Mouse (Mus musculus): ENCODE measurements around the gene Olfr715b. TPM values are rescaled to one million over a fixed set of nuclear protein-coding genes. Genes with fewer than 3 reads are reported as not detected.
"Not testable (repeated sequence)": the region's sequence is repeated elsewhere in the genome, so short reads cannot be mapped to it uniquely, and the experiment has no call there.

Gene Olfr715b
- not detected for total RNA-seq (2021)
- long read RNA-seq, experiment 1, result 0 reads
- long read RNA-seq, experiment 2, result 0 reads

GRCm38 (mm10) chr7:107110269-107110668 lies at the start of gene Olfr715b:
Gene Olfr715b, minus strand, starts transcription at chr7:107110369.
- DNase-seq (ENCODE audit: low spot score in 2 of 2), result not testable (repeated sequence)

GRCm38 (mm10) chr7:107138027-107138426 lies 27.9 kb upstream of the Olfr715b start, which contains the start of gene Olfr716:
Gene Olfr716, plus strand, starts transcription at chr7:107138327.
- DNase-seq (ENCODE audit: low spot score in 2 of 2), result not testable (repeated sequence)

- DNase-seq (ENCODE audit: low spot score in 2 of 2), result not testable (repeated sequence)
Observed at GRCm38 (mm10) chr7:107130983-107131382, 20.8 kb upstream of the Olfr715b start, which contains the start of gene Olfr715. Gene Olfr715, minus strand, starts transcription at chr7:107131083.

DNA sequence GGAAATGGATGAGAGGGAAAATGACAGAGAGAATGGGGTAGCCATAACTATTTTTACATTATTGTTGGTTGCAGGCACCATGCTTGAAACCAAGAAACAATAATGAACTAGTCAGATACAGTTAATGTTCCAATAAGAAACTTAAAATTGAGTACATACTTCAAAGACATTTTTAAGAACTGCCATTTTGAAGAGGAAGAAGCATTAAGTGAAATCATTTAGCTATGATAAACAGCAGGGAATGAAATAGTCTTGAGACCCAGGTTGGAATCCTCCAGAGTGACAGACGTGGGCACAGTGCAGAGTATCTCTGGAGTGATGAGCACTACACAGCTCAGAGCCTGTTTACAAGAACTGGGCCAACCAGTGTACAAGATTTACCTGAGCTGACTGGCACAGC lies 17.2 kb downstream of the Olfr715b start, which contains the start of gene Olfr17:
Olfr17 (plus strand) TSS at position 301 of the 400 bp plus-strand sequence.
- no peak for DNase-seq (ENCODE audit: low spot score in 2 of 2)

DNA sequence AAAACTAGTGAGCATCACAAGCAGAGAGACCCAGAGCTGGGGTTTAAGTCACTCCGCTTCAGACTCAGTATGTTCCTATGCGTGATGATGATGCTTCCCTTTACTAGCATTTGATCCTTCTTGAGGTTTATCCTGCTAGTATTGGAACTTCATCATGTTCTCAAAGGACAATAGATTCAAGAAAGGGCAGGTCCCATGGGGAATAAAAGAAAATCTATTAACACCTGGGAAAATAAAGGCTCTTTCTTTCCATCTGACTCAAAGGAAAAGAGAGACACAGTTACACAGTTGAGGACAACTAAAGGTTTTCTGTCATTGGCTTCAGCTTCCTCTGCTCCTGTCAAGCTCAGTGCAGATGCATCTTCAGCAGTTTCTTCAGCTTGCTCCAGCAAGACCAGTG lies 39.5 kb downstream of the Olfr715b start, which contains the start of gene Olfr714:
Olfr714 (plus strand) TSS at position 301 of the 400 bp plus-strand sequence.
- no peak for DNase-seq (ENCODE audit: low spot score in 2 of 2)

Other genes starting within 250 kb of the Olfr715b start
- not detected for gene Olfr704, start 247.2 kb downstream of the Olfr715b start, total RNA-seq (2021)
- not detected for gene Olfr705, start 233.5 kb downstream of the Olfr715b start, total RNA-seq (2021)
- gene Olfr706, start 222.2 kb downstream of the Olfr715b start, total RNA-seq (2021), result not detected
- gene Olfr707, start 209.1 kb downstream of the Olfr715b start, total RNA-seq (2021), result not detected
- not detected for gene Olfr1532-ps1, start 202.4 kb downstream of the Olfr715b start, total RNA-seq (2021)
- gene Olfr709-ps1, start 178.2 kb downstream of the Olfr715b start, total RNA-seq (2021), result under 1 TPM in 1 of 2 experiments, not detected in 1; 0.07 TPM
- not detected for gene Olfr710, start 162.1 kb downstream of the Olfr715b start, total RNA-seq (2021)
- gene Olfr6, start 146.4 kb downstream of the Olfr715b start, total RNA-seq (2021), result not detected
- gene Olfr711, start 134.9 kb downstream of the Olfr715b start, total RNA-seq (2021), result not detected
- gene Olfr2, start 104.3 kb downstream of the Olfr715b start, total RNA-seq (2021), result not detected
- not detected for gene Olfr713, start 79.2 kb downstream of the Olfr715b start, total RNA-seq (2021)
- not detected for gene Olfr714, start 39.4 kb downstream of the Olfr715b start, total RNA-seq (2021)
- gene Olfr17, start 17.1 kb downstream of the Olfr715b start, total RNA-seq (2021), result not detected
- not detected for gene Olfr715, start 20.7 kb upstream of the Olfr715b start, total RNA-seq (2021)
- not detected for gene Olfr716, start 28.0 kb upstream of the Olfr715b start, total RNA-seq (2021)
- not detected for gene Nlrp14, start 56.6 kb upstream of the Olfr715b start, total RNA-seq (2021)
- gene Rbmxl2, start 99.1 kb upstream of the Olfr715b start, total RNA-seq (2021), result not detected

Measured in left cerebral cortex, adult 18-20 months (tissue).